Comparison of ENCODE assay signal across 22 mouse cellular contexts in genomic region chr11:111947671-111948070, GRCm38 (mm10).
"Had no signal": no experiment of that assay in that cellular context is flagged by ENCODE, and none has a peak within 500 bp of the region (broad histone marks: within the 10 kb centered on the region; RNA-seq: fewer than 3 reads in every experiment).

No protein-coding gene starts in this region.

- ATAC-seq: hindbrain, embryonic 16.5 days; intestine, embryonic 15.5 days; midbrain, embryonic 13.5 days; midbrain, embryonic 16.5 days had no signal

- H3K9ac ChIP-seq: intestine, embryonic 15.5 days; limb, embryonic 12.5 days; limb, embryonic 15.5 days; liver, embryonic 14.5 days; lung, embryonic 15.5 days; midbrain, embryonic 13.5 days; neural tube, embryonic 13.5 days; stomach, embryonic 15.5 days had no signal

- DNase-seq: left cerebral cortex, postnatal 4 days; lung, adult 18-20 months; lung, postnatal 10 days; lung, postnatal 36 days; retina, postnatal 1 day; right cerebral cortex, postnatal 25 days; spleen, adult 18-20 months; thymus, postnatal 25 days had no signal

- H3K9me3 ChIP-seq: intestine, embryonic 15.5 days; limb, embryonic 12.5 days; limb, embryonic 15.5 days; lung, embryonic 15.5 days; midbrain, embryonic 10.5 days; midbrain, embryonic 13.5 days; neural tube, embryonic 13.5 days; stomach, embryonic 15.5 days had no signal

- H3K4me1 ChIP-seq: intestine, embryonic 15.5 days; megakaryocyte, embryonic 14.5 days; neural tube, embryonic 13.5 days; stomach, embryonic 15.5 days had no signal

- H3K27ac ChIP-seq: intestine, embryonic 15.5 days; kidney, postnatal 0 days; limb, embryonic 12.5 days; limb, embryonic 15.5 days; liver, embryonic 14.5 days; lung, embryonic 15.5 days; midbrain, embryonic 10.5 days; midbrain, embryonic 13.5 days; neural tube, embryonic 13.5 days; stomach, embryonic 15.5 days had no signal

- H3K36me3 ChIP-seq: intestine, embryonic 15.5 days; limb, embryonic 12.5 days; limb, embryonic 15.5 days; lung, embryonic 15.5 days; midbrain, embryonic 10.5 days; midbrain, embryonic 13.5 days; neural tube, embryonic 13.5 days; stomach, embryonic 15.5 days had no signal

- H3K4me2 ChIP-seq: intestine, embryonic 15.5 days; limb, embryonic 12.5 days; limb, embryonic 15.5 days; lung, embryonic 15.5 days; midbrain, embryonic 13.5 days; neural tube, embryonic 13.5 days; stomach, embryonic 15.5 days had no signal

- H3K4me3 ChIP-seq: intestine, embryonic 15.5 days; limb, embryonic 12.5 days; limb, embryonic 15.5 days; lung, embryonic 15.5 days; megakaryocyte, embryonic 14.5 days; midbrain, embryonic 10.5 days; midbrain, embryonic 13.5 days; myocyte; neural tube, embryonic 13.5 days; stomach, embryonic 15.5 days had no signal

- H3K27me3 ChIP-seq: intestine, embryonic 15.5 days; limb, embryonic 12.5 days; limb, embryonic 15.5 days; lung, embryonic 15.5 days; megakaryocyte, embryonic 14.5 days; midbrain, embryonic 13.5 days; neural tube, embryonic 13.5 days; stomach, embryonic 15.5 days had no signal
